Mouse (Mus musculus) liver, adult 2 months (tissue): ENCODE results near the gene Hic1.

Experiments
- CTCF ChIP-seq: fragments of 200-500 bp; IDR thresholded peaks from 2 replicates; pipeline ENCODE4 v1.5.1; 2011; ENCODE audit warnings: low read depth, low read length, control low read depth
- POLR2A ChIP-seq: fragments of 200-500 bp; IDR thresholded peaks from 2 replicates; pipeline ENCODE4 v1.6.1; 2011; ENCODE audit warnings: low read length, control low read depth; ENCODE audit not compliant: insufficient read depth; ENCODE audit errors: extremely low read depth

GRCm38 (mm10) chr11:75157901-75158300, 11.4 kb downstream of the Hic1 start:
- TF ChIP-seq CTCF (no peak), POLR2A (no peak)
